Mouse (Mus musculus): ENCODE measurements at regions not wholly inside any gene's neighbourhood (a gene's known extent, or its start where the extent isn't known, plus 50 kb on each side); places are given as distances from the start of the nearest gene placed in this dataset.

DNA sequence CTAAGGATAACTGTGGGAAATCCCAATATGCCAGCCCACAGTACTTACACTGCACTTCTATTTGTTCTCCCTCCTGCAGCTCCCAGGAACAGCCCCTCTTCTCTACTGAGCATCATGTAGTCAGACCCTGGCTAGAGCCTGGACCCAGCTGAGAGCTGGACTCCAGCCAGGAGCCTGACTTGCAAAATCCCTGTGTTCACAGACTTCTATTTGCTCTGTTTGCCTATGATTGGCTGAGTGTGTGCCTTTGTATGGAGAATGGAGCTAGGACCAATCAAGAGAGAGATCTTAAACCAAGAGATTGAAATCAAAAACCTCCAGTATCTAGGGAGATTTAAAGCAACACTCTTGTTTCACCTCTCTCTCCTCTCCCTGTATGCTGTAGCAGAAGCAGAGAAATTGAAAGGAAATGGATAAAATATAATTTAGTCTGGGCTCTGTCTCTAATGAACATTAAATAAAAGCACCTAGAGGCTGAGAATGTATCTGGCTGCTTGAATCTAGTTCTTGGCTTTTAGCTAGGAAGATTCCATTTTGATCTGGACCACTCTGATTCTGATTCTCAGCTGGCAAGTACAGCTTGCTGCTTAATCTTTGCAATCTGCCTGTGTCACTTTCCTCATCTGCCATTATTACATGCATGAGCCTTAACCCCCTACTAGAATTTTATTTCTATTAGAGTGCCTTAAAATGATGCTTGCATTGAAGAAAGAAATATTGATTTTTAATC is 261.1 kb upstream of the Ndn start:
- TF ChIP-seq CTCF (IDR thresholded peaks at IDR 0.05; ENCODE audit: insufficient read depth, low read length) (no peak), POLR2A (IDR thresholded peaks at IDR 0.05; ENCODE audit: borderline replicate concordance, extremely low read depth, low read depth, low read length) (no peak)
